Mouse (Mus musculus): ENCODE measurements around the gene Wasf3.
"Not testable (repeated sequence)": the region's sequence is repeated elsewhere in the genome, so short reads cannot be mapped to it uniquely, and the experiment has no call there.

Wasf3 gene

DNA sequence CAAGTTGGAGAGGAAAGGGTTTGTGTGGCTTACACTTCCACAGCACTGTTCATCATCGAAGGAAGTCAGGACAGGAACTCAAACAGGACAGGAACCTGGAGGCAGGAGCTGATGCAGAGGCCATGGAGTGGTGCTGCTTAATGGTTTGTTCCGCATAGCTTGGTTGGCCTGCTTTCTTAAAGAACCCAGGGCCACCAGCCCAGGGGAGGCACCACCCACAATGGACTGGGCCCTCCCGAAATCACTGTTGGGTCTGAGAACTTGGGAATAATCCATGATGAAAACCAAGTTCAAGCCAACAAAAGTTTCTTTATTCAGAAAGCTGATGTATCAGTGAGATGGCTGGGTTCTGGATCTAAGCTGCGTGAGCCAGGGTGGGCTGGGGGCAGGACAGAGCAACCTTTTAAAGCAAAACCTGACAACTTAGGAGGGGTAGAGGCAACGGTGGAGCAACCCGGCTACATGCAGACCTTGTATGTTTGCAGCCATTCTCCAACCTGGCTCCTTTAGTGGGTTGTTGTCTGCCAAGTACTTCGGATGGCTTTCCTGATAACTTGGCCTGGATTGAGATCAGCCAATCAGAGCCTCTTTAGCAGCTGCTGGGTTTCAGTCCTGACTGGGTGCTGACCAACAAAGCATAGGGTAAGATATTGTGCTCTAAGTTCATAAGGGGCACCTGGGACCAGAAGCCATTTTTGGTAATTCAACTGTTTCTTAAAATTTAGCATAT, 13.8 kb downstream of the Wasf3 start:
- no peak for DNase-seq (ENCODE audit: inconsistent age in 2 of 2, low spot score in 1 of 2)

DNA sequence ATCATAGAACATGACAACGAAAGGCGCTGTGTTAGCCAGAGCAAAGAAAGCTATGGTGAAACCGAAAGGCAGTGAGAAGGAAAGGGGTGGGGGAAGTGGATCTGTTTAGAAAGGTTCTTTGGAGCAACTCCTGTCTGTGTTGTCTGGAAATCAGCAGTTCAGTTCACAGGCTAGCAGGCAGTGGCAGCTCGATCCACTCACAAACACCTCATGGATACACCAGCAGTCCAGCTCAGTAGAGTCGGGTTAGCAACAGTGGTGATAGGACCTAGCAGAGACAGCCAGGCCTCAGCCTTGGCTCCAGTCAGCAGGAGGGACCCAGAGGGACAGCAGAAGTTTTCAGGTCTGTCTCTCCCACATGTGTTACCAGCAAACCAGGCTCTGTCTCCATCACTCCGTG, 16.2 kb downstream of the Wasf3 start:
- not testable (repeated sequence) for DNase-seq (ENCODE audit: inconsistent age in 2 of 2, low spot score in 1 of 2)

DNA sequence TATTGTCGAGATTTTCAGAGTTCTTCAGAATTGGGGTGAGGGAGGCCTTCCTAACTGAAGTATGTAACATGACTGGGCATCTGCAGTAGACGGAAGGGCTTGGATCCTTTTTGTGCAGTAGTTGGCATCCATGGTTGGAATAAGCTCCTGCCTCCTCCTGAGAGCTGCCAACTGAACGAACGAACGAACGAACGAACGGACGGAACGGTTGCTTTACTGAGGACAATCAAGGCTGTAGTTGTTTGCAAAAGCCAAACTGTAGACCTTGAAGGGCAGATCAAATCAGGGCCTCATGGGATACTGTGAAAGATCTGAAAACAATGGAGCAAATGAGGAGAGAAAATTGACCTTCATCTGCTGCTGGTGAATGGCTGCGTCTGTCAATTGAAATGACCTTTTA, 17.5 kb downstream of the Wasf3 start:
- peak in 1 of 2 experiments; percentile 66 for DNase-seq (ENCODE audit: inconsistent age in 2 of 2, low spot score in 1 of 2)

DNA sequence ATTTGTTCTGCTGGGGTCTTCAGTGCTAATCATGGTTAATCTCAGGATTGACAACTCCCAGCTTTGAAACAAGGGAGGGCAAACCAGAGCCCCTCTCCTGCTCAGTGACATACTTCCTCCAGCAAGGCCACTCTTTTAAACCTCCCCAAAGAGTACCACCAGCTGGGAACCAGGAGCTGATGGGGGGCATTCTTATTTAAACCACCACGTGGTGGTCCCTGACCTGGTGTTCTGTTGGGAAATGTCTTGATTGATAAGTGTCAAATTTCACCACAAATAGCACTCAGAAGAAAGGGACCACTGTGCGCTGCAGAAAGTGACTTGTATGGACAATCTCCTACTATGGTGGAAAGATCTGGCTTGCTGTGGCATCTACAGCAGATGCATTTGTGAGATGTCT, 19.1 kb downstream of the Wasf3 start:
- peak in 1 of 2 experiments; percentile 19 for DNase-seq (ENCODE audit: inconsistent age in 2 of 2, low spot score in 1 of 2)

DNA sequence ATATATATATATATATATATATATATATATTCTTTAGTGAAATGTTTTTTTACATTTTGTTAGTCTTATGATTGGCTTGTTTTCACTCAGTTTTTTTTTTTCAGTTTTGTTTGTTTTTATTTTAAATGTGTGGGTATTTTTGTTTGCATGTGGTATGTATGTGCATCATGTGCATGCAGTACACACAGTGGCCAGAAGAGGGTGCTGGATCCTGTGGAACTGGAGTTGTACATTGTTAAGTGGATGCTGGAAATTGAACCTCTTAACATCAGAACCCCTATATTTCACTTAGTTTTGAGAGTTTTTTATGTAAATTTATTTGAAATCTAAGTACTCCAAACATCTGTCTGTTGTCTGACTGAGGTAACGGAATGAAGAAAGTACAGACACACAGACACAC, 21.3 kb downstream of the Wasf3 start:
- no peak for DNase-seq (ENCODE audit: inconsistent age in 2 of 2, low spot score in 1 of 2)

DNA sequence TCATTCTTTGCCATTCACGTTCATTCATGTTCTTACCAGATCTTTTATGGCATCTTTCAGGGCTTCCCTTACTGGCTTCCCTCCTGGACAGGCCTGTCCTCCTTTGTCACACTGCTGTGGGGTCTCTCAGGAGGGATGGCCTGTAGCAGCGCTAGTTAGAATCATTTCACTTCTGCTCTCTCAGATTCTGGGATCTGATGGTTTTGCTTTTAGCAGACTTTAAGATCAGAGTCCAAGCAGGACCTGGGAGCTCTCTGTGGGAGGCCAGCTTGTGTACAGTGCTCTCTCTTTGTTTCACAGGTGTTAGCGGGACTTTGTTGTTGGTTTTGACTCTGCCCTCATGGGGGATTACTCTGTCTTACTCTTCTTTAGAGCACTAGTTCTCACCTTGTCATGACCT, 23.0 kb downstream of the Wasf3 start:
- DNase-seq (ENCODE audit: inconsistent age in 2 of 2, low spot score in 1 of 2): no peak

DNA sequence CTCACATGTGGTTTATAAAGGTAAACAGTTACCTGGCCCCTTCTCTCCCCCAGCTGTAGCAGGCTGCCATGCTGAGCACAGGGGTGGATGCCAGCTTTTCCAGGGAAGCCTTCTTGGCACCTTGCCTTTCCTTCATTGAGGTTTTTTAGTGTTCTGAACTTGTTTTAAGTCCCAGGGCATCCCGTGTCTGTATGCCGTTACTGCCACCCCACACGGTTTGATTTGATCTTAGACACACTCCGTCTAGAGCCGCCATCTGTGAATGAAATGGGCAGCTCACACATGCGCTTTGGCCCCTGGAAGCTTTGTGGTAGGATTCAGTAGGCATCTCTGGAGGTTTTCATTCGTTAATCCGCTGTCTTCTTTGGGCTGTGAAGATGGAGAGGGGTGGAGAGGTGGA, 23.8 kb downstream of the Wasf3 start:
- DNase-seq (ENCODE audit: inconsistent age in 2 of 2, low spot score in 1 of 2): peak in 1 of 2 experiments; percentile 28

DNA sequence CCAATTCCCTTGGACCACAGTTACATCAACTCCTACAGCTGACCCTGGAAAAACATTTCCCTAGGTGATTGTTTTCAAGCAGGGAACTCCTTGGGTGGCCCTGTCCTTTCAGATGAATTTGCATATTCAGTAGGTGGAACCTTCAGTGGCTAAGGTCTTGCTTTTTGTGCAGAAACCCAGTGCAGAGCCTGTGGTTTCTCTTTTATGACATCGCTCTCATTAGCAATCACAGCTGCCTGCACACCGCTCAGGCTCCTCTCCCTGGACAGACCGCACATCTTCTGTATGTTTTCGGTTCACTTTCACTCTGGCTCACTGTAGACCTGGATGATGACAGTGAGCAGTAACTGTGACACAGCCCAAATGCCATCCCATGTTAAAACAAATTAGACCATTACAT, 26.0 kb downstream of the Wasf3 start:
- DNase-seq (ENCODE audit: inconsistent age in 2 of 2, low spot score in 1 of 2): peak in 1 of 2 experiments; percentile 28

DNA sequence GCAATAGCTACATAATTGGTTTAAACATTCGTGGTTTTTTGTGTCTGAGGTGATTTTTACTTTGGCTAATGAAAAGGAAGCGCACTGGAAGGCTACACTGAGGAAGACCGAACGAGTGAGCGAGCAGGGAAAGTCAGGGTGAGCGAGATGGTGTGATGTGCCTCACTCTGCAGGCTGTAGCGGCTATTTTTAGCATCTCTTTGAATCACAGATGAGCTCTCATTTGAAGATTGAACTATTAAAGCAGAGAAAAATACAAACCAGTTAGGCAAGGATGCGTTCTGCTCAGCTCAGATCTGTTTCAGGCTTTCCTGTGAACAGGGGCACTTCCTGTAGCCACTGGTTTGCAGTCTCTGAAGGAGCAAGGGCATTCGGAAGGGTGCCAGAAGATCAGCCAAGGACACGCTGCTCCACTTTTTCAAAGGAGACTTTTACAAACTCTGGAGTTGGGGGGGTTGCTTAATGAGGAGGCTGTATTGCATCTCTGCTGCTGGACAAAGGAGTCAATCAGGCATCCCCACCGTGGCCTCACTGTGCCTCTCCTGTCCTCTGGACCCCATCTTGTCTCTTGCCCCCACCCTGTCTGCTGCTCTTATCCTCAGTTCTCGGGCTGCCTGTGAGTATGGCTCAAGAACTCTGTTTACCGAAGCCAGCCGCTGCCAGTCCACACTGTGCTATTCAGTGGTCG, 28.1 kb downstream of the Wasf3 start:
- peak; percentile 79 to 92 for DNase-seq (ENCODE audit: inconsistent age in 2 of 2, low spot score in 1 of 2)

DNA sequence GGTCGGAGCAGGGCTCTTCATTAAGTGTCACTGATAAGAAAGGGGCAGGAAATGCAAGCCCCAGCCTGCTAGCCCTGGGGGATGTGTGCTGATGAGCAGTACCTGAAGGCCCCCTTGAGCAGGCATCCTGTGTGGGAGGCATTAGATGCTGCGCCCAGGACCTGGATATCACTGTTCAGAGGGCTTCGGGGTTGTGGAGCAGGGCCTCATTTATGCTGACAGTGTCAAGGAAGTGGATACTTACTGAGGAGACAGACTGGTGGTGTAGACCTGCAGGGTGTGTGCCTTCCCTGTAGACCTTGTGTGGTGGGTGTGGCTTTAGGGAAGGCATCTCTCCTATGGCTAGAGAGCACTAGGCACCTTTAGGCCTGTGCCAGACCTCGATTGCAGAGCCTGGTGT, 29.8 kb downstream of the Wasf3 start:
- DNase-seq (ENCODE audit: inconsistent age in 2 of 2, low spot score in 1 of 2): no peak

DNA sequence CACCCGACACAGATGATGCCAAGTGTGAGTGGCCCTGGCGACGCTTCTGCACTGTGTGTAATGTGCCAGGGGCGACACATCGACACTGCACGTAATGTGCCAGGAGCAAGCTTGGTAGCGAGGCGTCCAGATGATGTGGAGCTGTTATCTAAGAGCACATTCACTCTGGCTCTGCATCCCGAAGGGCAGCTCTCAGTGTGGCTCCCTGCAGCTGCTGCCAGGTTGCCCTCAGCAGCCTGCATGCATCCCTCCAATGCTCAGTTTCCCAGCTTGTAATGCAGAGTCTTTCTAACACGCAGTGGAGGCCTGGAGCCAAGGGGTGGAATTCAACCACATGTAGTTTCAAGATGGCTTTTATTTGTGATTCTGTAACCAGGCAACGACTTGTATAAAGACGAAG, 30.4 kb downstream of the Wasf3 start:
- DNase-seq (ENCODE audit: inconsistent age in 2 of 2, low spot score in 1 of 2): peak in 1 of 2 experiments; percentile 34

DNA sequence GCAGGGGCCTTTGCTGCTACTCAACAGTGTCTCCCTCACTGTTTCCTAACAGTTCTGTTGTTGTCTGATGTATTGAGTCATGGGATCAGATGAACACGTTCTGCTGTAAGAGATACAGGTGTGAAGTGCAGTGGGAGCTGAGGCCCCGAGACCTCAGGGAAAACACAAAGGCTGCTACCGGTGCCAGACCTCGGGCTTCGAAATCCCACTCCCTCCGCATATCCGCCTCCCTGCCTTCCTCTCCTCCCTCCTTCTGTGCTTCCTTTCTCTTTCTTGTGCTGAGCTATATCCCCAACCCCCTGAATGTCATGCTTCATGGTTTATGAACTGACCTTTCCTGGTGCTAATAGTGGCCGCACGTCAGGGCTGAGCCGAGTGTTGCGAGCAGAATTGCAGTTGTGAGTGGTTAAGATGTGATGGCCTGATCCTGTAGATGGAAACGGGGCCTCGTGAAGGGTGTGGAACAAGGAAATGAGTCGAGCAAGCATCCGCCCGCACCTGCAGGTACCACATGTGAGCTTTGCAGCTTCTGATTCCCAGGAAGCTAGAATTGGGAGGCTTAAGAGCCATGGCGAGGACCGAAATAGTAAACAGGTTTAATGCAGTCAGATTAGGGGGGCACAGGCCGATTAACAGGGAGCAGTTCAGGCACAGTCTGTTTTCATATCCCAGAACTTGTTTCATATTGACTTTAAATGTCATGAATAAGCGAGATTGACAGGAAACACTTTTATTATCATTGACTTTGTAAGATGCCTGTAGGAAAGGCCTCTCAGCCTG, 31.7 kb downstream of the Wasf3 start:
- no peak for DNase-seq (ENCODE audit: inconsistent age in 2 of 2, low spot score in 1 of 2)

DNA sequence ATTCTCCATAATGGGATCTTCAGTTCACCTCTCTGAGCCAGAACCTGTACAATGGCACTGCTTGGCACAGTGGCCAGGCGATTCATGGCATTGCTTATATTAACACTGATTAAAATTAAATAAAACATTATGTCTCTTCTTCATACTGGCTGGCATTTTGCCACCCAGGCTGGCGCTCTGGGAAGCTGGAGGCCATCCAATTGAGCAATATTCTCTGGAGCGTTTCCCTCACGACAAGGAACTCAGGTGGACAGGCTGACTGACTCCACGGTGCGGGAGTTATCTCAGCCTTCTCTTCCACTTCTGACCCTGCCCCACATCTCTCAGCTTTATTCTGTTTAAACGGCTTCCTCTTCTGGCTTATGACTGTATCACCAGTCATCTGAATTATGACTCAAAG, 33.3 kb downstream of the Wasf3 start:
- DNase-seq (ENCODE audit: inconsistent age in 2 of 2, low spot score in 1 of 2): peak; percentile 53 to 82

DNA sequence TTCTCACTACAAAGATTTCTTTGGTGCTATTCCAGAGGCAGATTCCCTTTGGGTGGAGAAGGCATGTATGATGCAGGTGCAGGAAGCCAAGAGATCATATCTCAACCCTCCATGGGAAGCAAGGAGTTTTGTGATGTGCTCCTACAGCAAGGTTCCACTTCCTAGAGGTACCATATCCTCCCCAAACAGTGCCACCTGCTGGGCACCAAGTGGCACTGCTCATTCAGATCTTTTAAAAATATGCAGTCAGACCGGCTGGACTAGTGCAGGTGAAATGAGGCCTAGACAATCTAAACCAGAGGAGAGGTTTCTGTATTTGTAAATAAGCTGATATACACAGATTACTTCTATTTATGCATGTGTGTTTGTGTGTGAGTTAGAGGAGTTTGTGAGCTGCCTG, 35.3 kb downstream of the Wasf3 start:
- peak; percentile 33 to 74 for DNase-seq (ENCODE audit: inconsistent age in 2 of 2, low spot score in 1 of 2)

DNA sequence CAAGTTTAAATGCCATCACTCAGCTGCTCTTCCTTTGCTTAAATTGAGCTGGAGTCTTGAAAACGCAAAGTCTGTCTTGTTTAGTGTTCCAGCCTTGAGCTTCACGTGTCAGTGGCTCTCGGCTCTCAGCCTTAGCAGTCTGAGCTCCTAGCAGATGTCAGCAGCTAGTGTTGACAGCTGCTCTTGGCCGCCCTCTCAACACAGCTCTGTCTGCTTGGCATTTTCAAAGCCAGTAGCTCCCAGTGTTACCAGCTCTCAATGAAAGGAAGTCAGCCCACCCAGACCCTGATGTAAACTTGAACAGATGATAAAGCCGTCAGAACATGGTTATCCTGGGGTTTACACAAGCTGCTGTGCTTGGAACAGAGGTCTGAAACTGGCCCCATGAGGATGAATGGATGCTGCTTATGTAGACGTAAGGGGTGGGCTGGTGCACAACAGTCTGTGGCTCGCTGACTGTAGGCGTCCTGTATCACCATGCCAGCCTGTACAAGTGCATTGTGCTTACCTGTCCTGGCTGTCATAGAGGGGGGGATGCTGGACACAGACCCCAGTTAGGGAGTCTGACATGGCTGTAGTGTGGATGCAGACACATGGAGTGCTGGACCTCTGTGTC, 40.0 kb downstream of the Wasf3 start:
- no peak for DNase-seq (ENCODE audit: inconsistent age in 2 of 2, low spot score in 1 of 2)

DNA sequence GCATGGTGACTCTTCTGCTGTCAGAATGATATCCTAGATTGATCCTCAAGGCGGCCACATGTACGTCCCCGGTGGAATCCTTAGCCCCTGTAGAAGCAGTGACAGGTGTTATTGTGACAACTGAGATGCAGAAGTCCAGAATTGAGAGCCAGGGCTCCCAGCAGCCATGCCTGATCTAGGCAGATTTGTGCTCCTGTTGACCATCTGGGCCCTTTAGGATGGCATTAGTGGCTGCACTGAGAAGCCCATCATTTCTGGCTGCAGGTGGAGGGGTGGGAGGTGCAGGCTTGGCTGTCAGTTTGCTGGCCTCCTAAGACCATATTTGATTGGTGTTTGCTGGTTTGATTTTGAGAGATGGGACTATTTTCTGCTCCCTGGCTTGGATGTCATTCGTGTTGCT, 40.9 kb downstream of the Wasf3 start:
- DNase-seq (ENCODE audit: inconsistent age in 2 of 2, low spot score in 1 of 2): no peak

DNA sequence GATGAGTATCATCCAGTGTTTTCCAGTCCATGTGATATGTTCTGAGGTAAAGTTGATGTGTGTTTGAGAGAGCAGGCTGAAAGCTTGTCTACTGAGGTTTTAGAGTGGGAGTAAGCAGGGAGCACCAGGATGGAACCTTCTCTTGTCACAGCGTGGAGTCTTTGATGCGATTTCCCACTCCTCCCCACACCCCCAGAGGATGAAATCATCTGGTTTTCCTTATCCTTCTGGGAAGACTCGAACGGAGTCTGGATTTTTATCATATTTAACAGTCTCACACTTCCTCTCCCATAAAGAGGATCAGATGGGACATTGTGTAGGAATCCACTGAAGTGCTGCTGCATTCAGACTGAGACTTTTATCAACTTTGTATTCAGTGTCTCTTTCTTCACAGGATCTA, 43.3 kb downstream of the Wasf3 start:
- DNase-seq (ENCODE audit: inconsistent age in 2 of 2, low spot score in 1 of 2): no peak

DNA sequence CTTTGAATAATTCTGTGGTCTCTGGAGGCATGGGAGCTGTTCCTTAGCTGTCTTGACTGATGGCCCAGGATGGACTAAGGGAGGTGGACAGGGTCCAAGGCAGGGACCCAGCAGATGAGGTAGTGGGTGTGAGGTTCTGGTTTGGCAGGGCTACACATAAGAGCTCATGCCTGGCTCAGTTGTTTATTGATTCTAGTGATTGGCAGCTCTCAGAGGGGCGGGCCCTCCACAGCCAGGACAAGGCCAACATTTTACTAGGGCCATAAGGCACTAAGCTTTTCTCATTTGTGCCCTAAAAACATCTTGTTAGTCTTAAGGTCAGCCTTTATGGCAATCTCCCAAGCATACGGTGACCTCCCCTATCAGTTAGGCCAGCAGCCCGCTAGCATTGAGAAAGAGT, 47.0 kb downstream of the Wasf3 start:
- DNase-seq (ENCODE audit: inconsistent age in 2 of 2, low spot score in 1 of 2): no peak

DNA sequence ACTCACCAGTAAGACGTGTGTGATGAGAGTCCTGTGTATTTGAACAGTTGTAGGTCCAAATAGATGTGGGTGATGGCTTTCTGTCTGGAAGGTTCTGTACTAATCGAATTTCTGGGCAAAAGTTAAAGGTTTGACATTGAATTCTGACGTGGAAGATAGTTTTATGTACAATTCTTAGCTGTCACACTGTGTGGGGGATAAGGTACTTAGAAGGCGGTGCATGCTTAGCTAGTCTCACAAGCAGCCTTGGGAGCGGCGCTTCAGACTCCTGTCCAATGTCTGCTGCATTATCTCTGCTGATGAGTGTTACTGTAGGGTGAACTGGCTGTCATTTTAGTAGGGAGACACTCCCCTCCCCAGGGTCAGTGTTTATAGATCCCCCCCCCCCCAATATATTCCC, 47.7 kb downstream of the Wasf3 start:
- no peak for DNase-seq (ENCODE audit: inconsistent age in 2 of 2, low spot score in 1 of 2)

DNA sequence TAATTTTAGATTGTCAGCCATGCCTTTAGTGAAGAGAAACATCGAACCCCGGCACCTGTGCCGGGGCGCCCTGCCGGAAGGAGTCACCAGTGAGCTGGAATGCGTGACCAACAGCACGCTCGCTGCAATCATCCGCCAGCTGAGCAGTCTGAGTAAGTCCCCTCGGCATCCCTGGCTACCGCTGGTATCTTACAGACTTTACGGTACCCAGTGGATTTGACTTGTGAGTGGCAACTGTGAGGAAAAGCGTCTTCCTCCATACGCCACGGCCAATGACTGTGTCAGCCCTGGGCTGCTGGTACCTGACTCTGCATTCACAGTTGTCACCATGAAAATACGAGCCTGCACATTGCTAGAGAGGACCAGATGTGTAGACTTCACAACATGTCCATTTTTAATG, 50.5 kb downstream of the Wasf3 start:
- DNase-seq (ENCODE audit: inconsistent age in 2 of 2, low spot score in 1 of 2): no peak

DNA sequence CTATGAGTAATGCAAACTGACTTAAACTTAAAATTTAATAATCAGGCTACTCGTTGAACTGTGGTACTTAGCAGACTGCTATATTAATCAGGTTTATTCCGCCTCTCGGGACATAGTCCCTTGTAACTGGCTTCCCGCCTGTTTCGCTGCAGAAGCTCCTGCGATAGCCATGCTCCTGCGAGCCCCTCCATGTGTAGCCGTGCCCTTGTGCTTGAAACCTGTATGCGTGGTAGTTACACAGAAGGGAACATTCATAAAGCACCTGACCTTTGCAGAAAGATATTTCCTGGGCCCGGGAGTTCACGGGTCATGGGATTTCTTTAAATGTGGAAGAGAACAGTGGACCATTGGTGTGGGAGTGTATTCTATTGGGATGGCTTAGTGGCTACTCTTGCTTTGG, 52.0 kb downstream of the Wasf3 start:
- DNase-seq (ENCODE audit: inconsistent age in 2 of 2, low spot score in 1 of 2): no peak
